Mouse (Mus musculus): ENCODE data around the gene Fut8. TPM values are rescaled to one million over a fixed set of nuclear protein-coding genes. Genes with fewer than 3 reads are reported as not detected.
A peak's percentile ranks its signal among the peaks of the same experiment; 100 is the strongest.
"Not testable (repeated sequence)": the region's sequence is repeated elsewhere in the genome, so short reads cannot be mapped to it uniquely, and the experiment has no call there.

Fut8 gene
- polyA plus RNA-seq, 1 experiment from 2014 or later, result 29.5 TPM

- WGBS (ENCODE audit: missing documents), result 2% methylated on average over 27 of the region's 29 CpGs
- no peaks in the 10 kb centered on the region for H3K36me3 ChIP-seq (ENCODE audit: inconsistent target)
- H3K27ac ChIP-seq, result no peak overlapping the region
- H3K4me3 ChIP-seq (ENCODE audit: inconsistent target), result peak overlapping the region; percentile 39
- peaks cover 33% of the 10 kb centered on the region; the same call in 1 of the 2 replicates for H3K79me2 ChIP-seq (ENCODE audit: inconsistent target)
Measured at GRCm38 (mm10) chr12:77239390-77240061, 1.6 kb downstream of the Fut8 start.

- 9% methylated on average over 6 of the region's 6 CpGs for WGBS (ENCODE audit: missing documents)
- H3K79me2 ChIP-seq (ENCODE audit: inconsistent target), result peaks cover 33% of the 10 kb centered on the region; the same call in 1 of the 2 replicates
- no peak overlapping the region for H3K27ac ChIP-seq
- H3K36me3 ChIP-seq (ENCODE audit: inconsistent target), result no peaks in the 10 kb centered on the region
- peak overlapping the region; percentile 39 for H3K4me3 ChIP-seq (ENCODE audit: inconsistent target)
Measured at GRCm38 (mm10) chr12:77240372-77240771, 2.4 kb downstream of the Fut8 start.

GRCm38 (mm10) chr12:77240839-77241238 is 2.9 kb downstream of the Fut8 start:
- 14% methylated on average over 1 of the region's 1 CpGs for WGBS (ENCODE audit: missing documents)
- Histone ChIP-seq H3K36me3 (ENCODE audit: inconsistent target) (no peaks in the 10 kb centered on the region), H3K79me2 (ENCODE audit: inconsistent target) (peaks cover 33% of the 10 kb centered on the region; the same call in 1 of the 2 replicates), H3K27ac (no peak overlapping the region), H3K4me3 (ENCODE audit: inconsistent target) (peak overlapping the region; percentile 39; the same call in 1 of the 2 replicates)

- H3K79me2 ChIP-seq (ENCODE audit: inconsistent target), result no peaks in the 10 kb centered on the region
- no peak overlapping the region for H3K4me3 ChIP-seq (ENCODE audit: inconsistent target)
- H3K36me3 ChIP-seq (ENCODE audit: inconsistent target), result no peaks in the 10 kb centered on the region
- no peak overlapping the region for H3K27ac ChIP-seq
Measured at GRCm38 (mm10) chr12:77262650-77263049, 24.7 kb downstream of the Fut8 start.

GRCm38 (mm10) chr12:77263816-77264215 is 25.9 kb downstream of the Fut8 start:
- Histone ChIP-seq H3K79me2 (ENCODE audit: inconsistent target) (no peaks in the 10 kb centered on the region), H3K27ac (no peak overlapping the region)

GRCm38 (mm10) chr12:77270694-77271093 is 32.8 kb downstream of the Fut8 start:
- H3K27ac ChIP-seq, result no peak overlapping the region
- 15% methylated on average over 3 of the region's 3 CpGs for WGBS (ENCODE audit: missing documents)
- H3K79me2 ChIP-seq (ENCODE audit: inconsistent target), result no peaks in the 10 kb centered on the region; the same call in 1 of the 2 replicates
- H3K4me3 ChIP-seq (ENCODE audit: inconsistent target), result no peak overlapping the region
- no peaks in the 10 kb centered on the region for H3K36me3 ChIP-seq (ENCODE audit: inconsistent target)

More at GRCm38 (mm10) chr12:77263816-77264215, 25.9 kb downstream of the Fut8 start:
- WGBS (ENCODE audit: missing documents), result 83% methylated on average over 2 of the region's 2 CpGs
- Histone ChIP-seq H3K36me3 (ENCODE audit: inconsistent target) (no peaks in the 10 kb centered on the region), H3K4me3 (ENCODE audit: inconsistent target) (no peak overlapping the region)

- Histone ChIP-seq H3K4me3 (ENCODE audit: inconsistent target) (no peak overlapping the region), H3K27ac (no peak overlapping the region), H3K79me2 (ENCODE audit: inconsistent target) (no peaks in the 10 kb centered on the region), H3K36me3 (ENCODE audit: inconsistent target) (no peaks in the 10 kb centered on the region)
- 35% methylated on average over 2 of the region's 2 CpGs for WGBS (ENCODE audit: missing documents)
Measured at GRCm38 (mm10) chr12:77288507-77288906, 50.6 kb downstream of the Fut8 start.

GRCm38 (mm10) chr12:77291017-77291416 is 53.1 kb downstream of the Fut8 start:
- Histone ChIP-seq H3K79me2 (ENCODE audit: inconsistent target) (no peaks in the 10 kb centered on the region), H3K27ac (no peak overlapping the region)
- 83% methylated on average over 4 of the region's 4 CpGs for WGBS (ENCODE audit: missing documents)

GRCm38 (mm10) chr12:77291864-77292263 is 53.9 kb downstream of the Fut8 start:
- H3K27ac ChIP-seq; H3K4me3 ChIP-seq (ENCODE audit: inconsistent target); H3K36me3 ChIP-seq (ENCODE audit: inconsistent target); H3K79me2 ChIP-seq (ENCODE audit: inconsistent target): not testable (repeated sequence)
- WGBS (ENCODE audit: missing documents), result 51% methylated on average over 2 of the region's 2 CpGs

More at GRCm38 (mm10) chr12:77291017-77291416, 53.1 kb downstream of the Fut8 start:
- H3K4me3 ChIP-seq (ENCODE audit: inconsistent target), result no peak overlapping the region
- no peaks in the 10 kb centered on the region for H3K36me3 ChIP-seq (ENCODE audit: inconsistent target)

- Histone ChIP-seq H3K4me3 (ENCODE audit: inconsistent target) (no peak overlapping the region), H3K36me3 (ENCODE audit: inconsistent target) (no peaks in the 10 kb centered on the region)
- WGBS (ENCODE audit: missing documents), result 46% methylated on average over 4 of the region's 4 CpGs
Measured at GRCm38 (mm10) chr12:77292375-77293258, 54.7 kb downstream of the Fut8 start.

GRCm38 (mm10) chr12:77296119-77296518 is 58.2 kb downstream of the Fut8 start:
- no peaks in the 10 kb centered on the region for H3K79me2 ChIP-seq (ENCODE audit: inconsistent target)
- no peaks in the 10 kb centered on the region for H3K36me3 ChIP-seq (ENCODE audit: inconsistent target)
- 93% methylated on average over 1 of the region's 1 CpGs for WGBS (ENCODE audit: missing documents)
- no peak overlapping the region for H3K4me3 ChIP-seq (ENCODE audit: inconsistent target)
- H3K27ac ChIP-seq, result no peak overlapping the region

More at GRCm38 (mm10) chr12:77292375-77293258, 54.7 kb downstream of the Fut8 start:
- no peaks in the 10 kb centered on the region for H3K79me2 ChIP-seq (ENCODE audit: inconsistent target)
- no peak overlapping the region for H3K27ac ChIP-seq

- H3K36me3 ChIP-seq (ENCODE audit: inconsistent target), result no peaks in the 10 kb centered on the region
- no peak overlapping the region for H3K4me3 ChIP-seq (ENCODE audit: inconsistent target)
- no peaks in the 10 kb centered on the region for H3K79me2 ChIP-seq (ENCODE audit: inconsistent target)
- WGBS (ENCODE audit: missing documents), result 100% methylated on average over 4 of the region's 4 CpGs
- H3K27ac ChIP-seq, result no peak overlapping the region
Measured at GRCm38 (mm10) chr12:77297114-77297513, 59.2 kb downstream of the Fut8 start.

- Histone ChIP-seq H3K79me2 (ENCODE audit: inconsistent target) (no peaks in the 10 kb centered on the region), H3K27ac (no peak overlapping the region), H3K36me3 (ENCODE audit: inconsistent target) (no peaks in the 10 kb centered on the region), H3K4me3 (ENCODE audit: inconsistent target) (no peak overlapping the region)
- 93% methylated on average over 2 of the region's 2 CpGs for WGBS (ENCODE audit: missing documents)
Measured at GRCm38 (mm10) chr12:77297858-77298257, 59.9 kb downstream of the Fut8 start.

- 100% methylated on average over 1 of the region's 1 CpGs for WGBS (ENCODE audit: missing documents)
- H3K79me2 ChIP-seq (ENCODE audit: inconsistent target), result no peaks in the 10 kb centered on the region
- no peak overlapping the region for H3K27ac ChIP-seq
- H3K36me3 ChIP-seq (ENCODE audit: inconsistent target), result no peaks in the 10 kb centered on the region
- no peak overlapping the region for H3K4me3 ChIP-seq (ENCODE audit: inconsistent target)
Measured at GRCm38 (mm10) chr12:77302011-77302410, 64.1 kb downstream of the Fut8 start.

- H3K4me3 ChIP-seq (ENCODE audit: inconsistent target), result no peak overlapping the region
- H3K27ac ChIP-seq, result no peak overlapping the region
- H3K36me3 ChIP-seq (ENCODE audit: inconsistent target), result no peaks in the 10 kb centered on the region
- no peaks in the 10 kb centered on the region for H3K79me2 ChIP-seq (ENCODE audit: inconsistent target)
Measured at GRCm38 (mm10) chr12:77303367-77303766, 65.4 kb downstream of the Fut8 start.
